Mouse (Mus musculus): ENCODE data around the gene Grin2c. TPM values are rescaled to one million over a fixed set of nuclear protein-coding genes. Genes with fewer than 3 reads are reported as not detected.

Gene Grin2c
- polyA plus RNA-seq, 1 experiment from 2014 or later: 0.04 TPM

DNA sequence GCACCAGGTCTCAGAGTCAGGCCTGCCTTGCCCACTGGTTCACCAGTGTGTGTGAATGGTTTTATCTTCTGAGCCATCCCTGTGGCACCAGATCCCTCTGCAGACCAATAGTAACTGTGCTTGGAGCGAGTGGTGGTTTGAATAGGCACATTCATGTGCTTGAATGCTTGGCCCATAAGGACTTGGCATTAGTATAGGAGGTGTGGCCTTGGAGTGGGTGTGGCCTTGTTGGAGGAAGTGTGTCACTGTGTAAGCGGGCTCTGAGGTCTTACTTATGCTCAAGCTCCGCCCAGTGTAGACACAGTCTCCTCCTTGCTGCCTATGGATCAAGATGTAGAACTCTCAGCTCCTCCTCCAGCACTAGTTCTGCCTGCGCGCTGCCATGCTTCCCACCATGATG is 20.3 kb upstream of the Grin2c start:
- Histone ChIP-seq H3K27me3 (ENCODE audit: insufficient read depth, low read length) (no peaks in the 10 kb centered on the region), H3K4me3 (ENCODE audit: low read depth, low read length) (no peak overlapping the region), H3K36me3 (replicated peaks; ENCODE audit: insufficient read depth, low read length) (0 out of 2 replicates have a peak, but pooled peaks cover 6% of the 10 kb centered on the region), H3K9ac (replicated peaks) (no peak overlapping the region), H3K9me3 (ENCODE audit: low read length) (no peaks in the 10 kb centered on the region), H3K27ac (ENCODE audit: low read depth) (no peak overlapping the region), H3K4me2 (ENCODE audit: low read depth, low read length) (no peak overlapping the region), H3K4me1 (ENCODE audit: insufficient read depth) (peaks cover 15% of the 10 kb centered on the region)
- DNase-seq (no peak), ATAC-seq (no peak)
- TF ChIP-seq EP300 (IDR thresholded peaks at IDR 0.05; ENCODE audit: low read depth) (no peak), CTCF (IDR thresholded peaks at IDR 0.05; ENCODE audit: low read depth) (no peak)
- WGBS (ENCODE audit: insufficient replicate concordance): 82% methylated on average over 5 of the region's 5 CpGs

DNA sequence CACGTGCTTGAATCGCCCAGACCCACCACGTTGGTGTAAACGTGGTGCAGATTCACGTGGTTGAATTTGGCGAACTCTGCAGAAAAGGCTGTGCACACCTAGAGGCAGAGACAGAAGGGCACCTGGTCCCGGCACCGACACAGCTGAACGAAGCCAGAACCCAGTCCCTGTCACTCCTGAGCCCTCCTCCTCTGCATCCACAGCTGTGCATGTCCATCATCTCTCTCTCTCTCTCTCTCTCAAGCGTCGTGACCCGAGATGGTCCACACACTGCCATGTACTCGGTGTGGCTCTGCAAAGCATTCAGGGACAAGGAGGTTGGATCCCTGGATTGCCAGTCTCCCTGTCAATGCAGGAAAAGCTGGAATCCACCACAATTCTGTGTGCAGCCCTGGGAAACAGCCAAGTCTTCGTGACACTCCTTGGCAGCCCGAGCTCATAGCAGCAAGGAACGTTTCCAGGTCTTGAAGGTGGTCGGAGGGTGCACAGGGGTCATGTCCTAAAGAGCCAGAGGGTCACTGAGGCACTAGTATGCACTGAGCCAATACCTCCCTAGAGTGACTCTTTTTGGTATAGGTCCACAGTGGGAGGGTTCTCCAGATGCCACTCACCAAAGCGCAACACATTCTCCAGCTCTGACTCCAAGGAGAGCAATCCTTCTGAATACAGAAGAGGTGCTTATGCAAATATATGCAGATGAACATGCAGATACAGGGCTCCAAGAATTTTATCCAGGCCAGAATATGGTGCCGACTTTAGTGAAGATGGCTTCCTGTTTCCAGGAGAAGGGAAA is 19.4 kb upstream of the Grin2c start:
- Histone ChIP-seq H3K9me3 (ENCODE audit: low read length) (no peaks in the 10 kb centered on the region), H3K4me1 (ENCODE audit: insufficient read depth) (peaks cover 5% of the 10 kb centered on the region; the same call in 1 of the 2 replicates), H3K4me2 (ENCODE audit: low read depth, low read length) (no peak overlapping the region), H3K27me3 (ENCODE audit: insufficient read depth, low read length) (no peaks in the 10 kb centered on the region), H3K9ac (replicated peaks) (no peak overlapping the region), H3K4me3 (ENCODE audit: low read depth, low read length) (no peak overlapping the region), H3K27ac (ENCODE audit: low read depth) (no peak overlapping the region), H3K36me3 (replicated peaks; ENCODE audit: insufficient read depth, low read length) (0 out of 2 replicates have a peak, but pooled peaks cover 6% of the 10 kb centered on the region)
- ATAC-seq (no peak), DNase-seq (no peak)
- TF ChIP-seq CTCF (IDR thresholded peaks at IDR 0.05; ENCODE audit: low read depth) (no peak), EP300 (IDR thresholded peaks at IDR 0.05; ENCODE audit: low read depth) (no peak)
- 76% methylated on average over 19 of the region's 19 CpGs for WGBS (ENCODE audit: insufficient replicate concordance)

DNA sequence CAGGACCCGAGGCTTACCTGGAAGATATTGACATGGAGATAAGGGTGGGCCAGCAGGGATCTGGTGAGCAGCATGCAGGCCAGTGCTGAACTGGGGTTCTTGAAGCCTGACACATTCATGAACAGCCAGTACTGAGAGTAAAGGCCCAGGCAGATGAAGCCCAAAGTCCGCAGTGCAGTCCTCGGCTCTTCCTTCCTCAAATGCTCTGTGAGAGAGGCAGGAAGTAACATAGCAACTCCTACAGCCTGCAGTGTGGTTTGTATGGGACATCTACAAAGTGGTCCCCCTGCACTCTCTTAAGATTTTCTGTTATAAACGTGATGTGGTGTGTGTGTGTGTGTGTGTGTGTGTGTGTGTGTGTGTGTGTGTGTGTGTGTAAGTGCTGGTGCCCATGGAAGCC is 18.2 kb upstream of the Grin2c start:
- Histone ChIP-seq H3K27ac (ENCODE audit: low read depth) (peak overlapping the region; percentile 72), H3K9ac (replicated peaks) (no peak overlapping the region), H3K9me3 (ENCODE audit: low read length) (no peaks in the 10 kb centered on the region), H3K36me3 (replicated peaks; ENCODE audit: insufficient read depth, low read length) (0 out of 2 replicates have a peak, but pooled peaks cover 6% of the 10 kb centered on the region), H3K4me2 (ENCODE audit: low read depth, low read length) (0 out of 2 replicates have a peak overlapping the region, but pooled peaks have one; percentile 26), H3K4me1 (ENCODE audit: insufficient read depth) (peaks cover 5% of the 10 kb centered on the region; the same call in 1 of the 2 replicates), H3K27me3 (ENCODE audit: insufficient read depth, low read length) (no peaks in the 10 kb centered on the region), H3K4me3 (ENCODE audit: low read depth, low read length) (no peak overlapping the region)
- TF ChIP-seq EP300 (IDR thresholded peaks at IDR 0.05; ENCODE audit: low read depth) (no peak), CTCF (IDR thresholded peaks at IDR 0.05; ENCODE audit: low read depth) (no peak)
- ATAC-seq: no peak
- WGBS (ENCODE audit: insufficient replicate concordance): 18% methylated on average over 4 of the region's 4 CpGs
- DNase-seq: peak; percentile 13

DNA sequence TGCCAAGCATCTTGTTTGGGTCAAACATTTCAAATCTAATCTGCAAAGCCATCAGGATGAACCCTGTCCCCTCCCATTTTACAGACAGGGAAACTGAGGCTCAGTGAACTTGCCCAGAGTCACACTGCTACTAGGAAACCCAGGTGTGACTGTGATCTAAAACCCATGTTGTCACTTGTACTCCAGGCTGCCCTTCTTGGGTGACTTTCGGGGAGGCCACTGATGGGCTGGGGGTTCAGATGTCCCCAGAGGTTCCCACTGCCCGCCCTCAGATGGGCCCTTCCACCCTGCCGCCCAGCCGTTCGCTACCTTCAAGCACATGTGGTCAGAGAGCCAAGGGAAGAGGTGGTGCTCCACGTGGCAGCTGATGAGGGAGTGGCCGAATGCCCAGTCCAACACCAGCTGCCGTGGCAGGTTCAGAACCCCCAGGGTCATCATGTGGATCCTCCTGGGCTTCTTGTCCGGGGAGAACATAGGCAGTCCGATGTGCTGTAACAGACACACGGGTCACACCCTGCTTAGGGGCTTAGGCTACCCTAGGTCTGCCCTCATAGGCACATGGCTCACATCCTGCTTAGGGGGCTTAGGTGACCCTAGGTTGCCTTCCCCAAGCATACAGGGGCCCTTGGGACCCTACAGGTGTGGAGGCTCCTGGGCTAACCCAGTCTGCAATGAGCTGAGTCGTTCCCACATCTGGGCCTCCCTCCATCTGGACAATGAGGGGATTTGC is 17.0 kb upstream of the Grin2c start:
- Histone ChIP-seq H3K4me2 (ENCODE audit: low read depth, low read length) (no peak overlapping the region), H3K9me3 (ENCODE audit: low read length) (no peaks in the 10 kb centered on the region), H3K27me3 (ENCODE audit: insufficient read depth, low read length) (no peaks in the 10 kb centered on the region), H3K9ac (replicated peaks) (no peak overlapping the region), H3K4me1 (ENCODE audit: insufficient read depth) (peaks cover 2% of the 10 kb centered on the region; the same call in 1 of the 2 replicates), H3K27ac (ENCODE audit: low read depth) (no peak overlapping the region), H3K36me3 (replicated peaks; ENCODE audit: insufficient read depth, low read length) (0 out of 2 replicates have a peak, but pooled peaks cover 6% of the 10 kb centered on the region), H3K4me3 (ENCODE audit: low read depth, low read length) (no peak overlapping the region)
- DNase-seq (no peak), ATAC-seq (no peak)
- no peak for TF ChIP-seq EP300 (IDR thresholded peaks at IDR 0.05; ENCODE audit: low read depth)
- TF ChIP-seq CTCF (IDR thresholded peaks at IDR 0.05; ENCODE audit: low read depth): no peak
- 84% methylated on average over 12 of the region's 12 CpGs for WGBS (ENCODE audit: insufficient replicate concordance)

DNA sequence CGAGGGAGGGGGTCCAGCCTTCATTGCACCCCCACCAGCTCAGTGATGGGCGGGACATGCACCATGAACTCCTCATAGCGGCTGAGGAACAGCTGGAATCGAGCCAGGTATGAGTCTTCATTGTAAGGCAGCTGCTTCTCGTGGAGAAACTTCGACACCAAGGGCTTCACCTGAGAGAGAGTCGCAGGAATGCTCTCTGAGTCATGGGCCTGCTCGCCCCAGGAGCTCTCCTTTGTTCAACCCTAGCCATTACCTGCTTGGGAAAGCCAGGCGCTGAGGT is 16.4 kb upstream of the Grin2c start:
- Histone ChIP-seq H3K36me3 (replicated peaks; ENCODE audit: insufficient read depth, low read length) (0 out of 2 replicates have a peak, but pooled peaks cover 6% of the 10 kb centered on the region), H3K4me3 (ENCODE audit: low read depth, low read length) (no peak overlapping the region), H3K9ac (replicated peaks) (no peak overlapping the region), H3K27ac (ENCODE audit: low read depth) (no peak overlapping the region), H3K4me1 (ENCODE audit: insufficient read depth) (peaks cover 2% of the 10 kb centered on the region; the same call in 1 of the 2 replicates), H3K27me3 (ENCODE audit: insufficient read depth, low read length) (no peaks in the 10 kb centered on the region), H3K4me2 (ENCODE audit: low read depth, low read length) (no peak overlapping the region), H3K9me3 (ENCODE audit: low read length) (no peaks in the 10 kb centered on the region)
- DNase-seq (no peak), ATAC-seq (no peak)
- TF ChIP-seq CTCF (IDR thresholded peaks at IDR 0.05; ENCODE audit: low read depth) (no peak), EP300 (IDR thresholded peaks at IDR 0.05; ENCODE audit: low read depth) (no peak)
- 73% methylated on average over 9 of the region's 9 CpGs for WGBS (ENCODE audit: insufficient replicate concordance)

DNA sequence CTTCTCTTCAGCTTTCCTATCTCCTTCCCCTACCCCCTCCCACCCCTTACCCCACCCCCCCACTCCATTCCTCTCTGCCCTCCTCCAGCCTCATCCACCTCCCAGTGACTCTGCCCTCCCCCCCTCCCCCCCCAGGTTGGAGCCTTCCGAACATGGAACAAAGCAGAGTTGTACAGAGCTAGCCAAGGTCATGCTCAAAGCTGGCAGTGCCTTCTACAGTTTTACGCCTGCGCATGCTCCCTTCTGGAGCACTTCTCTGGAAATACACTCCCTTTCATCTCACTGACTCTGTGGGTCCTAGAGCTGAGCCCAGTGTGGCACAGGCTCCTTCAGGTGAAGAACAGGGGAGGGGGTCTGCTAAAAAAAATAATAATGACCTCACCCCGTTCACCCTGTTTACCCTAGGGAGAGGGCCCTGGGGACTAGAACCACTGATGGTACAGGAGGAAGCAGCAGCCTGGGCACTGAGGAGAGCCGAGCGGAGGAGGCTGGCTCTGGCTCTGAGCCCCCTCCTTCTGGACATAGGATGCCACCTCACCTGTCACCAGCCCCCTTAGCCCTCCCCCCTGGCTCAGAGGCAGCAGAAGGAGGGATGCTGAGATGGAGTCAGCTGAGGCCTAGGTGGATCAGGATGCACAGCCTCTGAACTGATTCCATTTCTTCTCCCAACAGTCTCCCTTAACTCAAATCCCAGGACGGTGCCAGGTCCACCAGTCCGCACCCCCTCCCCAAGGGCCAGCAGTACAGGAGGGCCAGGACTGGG is 15.9 kb upstream of the Grin2c start:
- H3K27ac ChIP-seq (ENCODE audit: low read depth): no peak overlapping the region
- H3K27me3 ChIP-seq (ENCODE audit: insufficient read depth, low read length): no peaks in the 10 kb centered on the region
- ATAC-seq (no peak), DNase-seq (no peak)
- H3K4me1 ChIP-seq (ENCODE audit: insufficient read depth): peaks cover 5% of the 10 kb centered on the region
- H3K4me2 ChIP-seq (ENCODE audit: low read depth, low read length): no peak overlapping the region
- H3K9ac ChIP-seq (replicated peaks): no peak overlapping the region
- WGBS (ENCODE audit: insufficient replicate concordance): 83% methylated on average over 8 of the region's 8 CpGs
- TF ChIP-seq EP300 (IDR thresholded peaks at IDR 0.05; ENCODE audit: low read depth) (no peak), CTCF (IDR thresholded peaks at IDR 0.05; ENCODE audit: low read depth) (no peak)
- 0 out of 2 replicates have a peak, but pooled peaks cover 6% of the 10 kb centered on the region for H3K36me3 ChIP-seq (replicated peaks; ENCODE audit: insufficient read depth, low read length)
- H3K4me3 ChIP-seq (ENCODE audit: low read depth, low read length): no peak overlapping the region
- H3K9me3 ChIP-seq (ENCODE audit: low read length): no peaks in the 10 kb centered on the region

All from liver, postnatal 0 days (tissue).